Comparison of ENCODE assay signal across 38 mouse cellular contexts in genomic region chr3:98614406-98614927, GRCm38 (mm10). TPM values are rescaled to one million over a fixed set of nuclear protein-coding genes. Genes with fewer than 3 reads are reported as not detected.
"Had no signal": no experiment of that assay in that cellular context is flagged by ENCODE, and none has a peak within 500 bp of the region (broad histone marks: within the 10 kb centered on the region; RNA-seq: fewer than 3 reads in every experiment).

No protein-coding gene starts in this region.

RNA-seq across cellular contexts. Expression of gene Hsd3b5, which starts 15.6 kb away (rescaled TPM):
- total RNA-seq: heart, postnatal 10 days; heart, postnatal 14 days; heart, postnatal 25 days; heart, postnatal 36 days; heart, postnatal 4 days; hematopoietic stem cell, adult 5-6 weeks; hindbrain, postnatal 0 days; layer of hippocampus, adult 18-20 months; layer of hippocampus, adult 2 months; layer of hippocampus, adult 8-10 months; layer of hippocampus, postnatal 10 days; layer of hippocampus, postnatal 14 days; layer of hippocampus, postnatal 25 days; layer of hippocampus, postnatal 36 days; left cerebral cortex, adult 18-20 months; left cerebral cortex, adult 2 months; left cerebral cortex, adult 8-10 months had no signal
- polyA plus RNA-seq: heart, embryonic 10.5 days; heart, embryonic 11.5 days; heart, embryonic 12.5 days; heart, embryonic 13.5 days; heart, embryonic 14.5 days; heart, embryonic 15.5 days; heart, embryonic 16.5 days; heart, postnatal 0 days; hindbrain, embryonic 10.5 days; hindbrain, embryonic 11.5 days; hindbrain, embryonic 12.5 days; hindbrain, embryonic 13.5 days; hindbrain, embryonic 14.5 days; hindbrain, embryonic 15.5 days; hindbrain, embryonic 16.5 days; hindbrain, postnatal 0 days; inflammation-experienced regulatory T-cells, adult 6 months; intestine, embryonic 14.5 days; intestine, embryonic 15.5 days; intestine, embryonic 16.5 days; intestine, postnatal 0 days; large intestine, adult 2 months had no signal

RNA-seq across cellular contexts. Expression of gene Gm10681, which starts 25.9 kb away (rescaled TPM):
- total RNA-seq: heart, postnatal 10 days; heart, postnatal 14 days; heart, postnatal 25 days; heart, postnatal 36 days; heart, postnatal 4 days; hematopoietic stem cell, adult 5-6 weeks; hindbrain, postnatal 0 days; layer of hippocampus, adult 18-20 months; layer of hippocampus, adult 2 months; layer of hippocampus, adult 8-10 months; layer of hippocampus, postnatal 10 days; layer of hippocampus, postnatal 14 days; layer of hippocampus, postnatal 25 days; layer of hippocampus, postnatal 36 days; left cerebral cortex, adult 18-20 months; left cerebral cortex, adult 2 months; left cerebral cortex, adult 8-10 months had no signal
- polyA plus RNA-seq: heart, embryonic 11.5 days; heart, embryonic 12.5 days; heart, embryonic 13.5 days; heart, embryonic 14.5 days; heart, embryonic 15.5 days; heart, embryonic 16.5 days; heart, postnatal 0 days; hindbrain, embryonic 10.5 days; hindbrain, embryonic 11.5 days; hindbrain, embryonic 12.5 days; hindbrain, embryonic 13.5 days; hindbrain, embryonic 15.5 days; hindbrain, embryonic 16.5 days; hindbrain, postnatal 0 days; inflammation-experienced regulatory T-cells, adult 6 months; intestine, embryonic 14.5 days; intestine, embryonic 15.5 days; intestine, embryonic 16.5 days; intestine, postnatal 0 days; large intestine, adult 2 months had no signal
